Mouse (Mus musculus) testis, adult 2 months (tissue): ENCODE results near the gene Ccdc102a.

Experiments
- CTCF ChIP-seq: fragments of 200-500 bp; IDR thresholded peaks from 2 replicates; pipeline ENCODE4 v1.5.1; 2012; ENCODE audit warnings: low read depth, mild to moderate bottlenecking, inconsistent platforms, low read length, moderate library complexity; ENCODE audit not compliant: control insufficient read depth, insufficient read depth, insufficient replicate concordance
- POLR2A ChIP-seq: fragments of 200-500 bp; IDR thresholded peaks from 2 replicates; pipeline ENCODE4 v1.6.1; 2012; ENCODE audit warnings: low read depth, mild to moderate bottlenecking, inconsistent platforms, low read length, moderate library complexity; ENCODE audit not compliant: control insufficient read depth

DNA sequence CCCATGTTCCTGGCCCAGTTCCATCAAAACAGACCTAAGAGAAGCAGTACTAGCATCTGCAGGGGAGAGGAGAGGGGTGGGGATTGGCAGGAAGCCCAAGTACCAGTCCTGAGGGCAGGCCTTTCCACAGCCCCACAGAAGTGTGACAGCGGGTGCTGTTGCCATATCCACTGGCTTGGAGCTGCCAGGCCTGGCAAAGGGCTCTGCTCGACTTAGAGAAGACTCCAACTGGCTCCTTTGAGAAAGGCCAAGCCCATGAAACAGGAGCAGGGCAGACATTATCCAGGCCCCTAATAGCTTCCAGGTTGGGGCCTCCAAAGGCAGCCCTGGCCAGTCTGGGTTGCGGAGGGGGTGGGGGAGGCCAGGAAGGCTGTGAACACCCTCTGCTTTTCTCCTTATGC, 3.2 kb downstream of the Ccdc102a start:
- TF ChIP-seq CTCF, result no peak
- no peak for TF ChIP-seq POLR2A
